In the genomic region with DNA sequence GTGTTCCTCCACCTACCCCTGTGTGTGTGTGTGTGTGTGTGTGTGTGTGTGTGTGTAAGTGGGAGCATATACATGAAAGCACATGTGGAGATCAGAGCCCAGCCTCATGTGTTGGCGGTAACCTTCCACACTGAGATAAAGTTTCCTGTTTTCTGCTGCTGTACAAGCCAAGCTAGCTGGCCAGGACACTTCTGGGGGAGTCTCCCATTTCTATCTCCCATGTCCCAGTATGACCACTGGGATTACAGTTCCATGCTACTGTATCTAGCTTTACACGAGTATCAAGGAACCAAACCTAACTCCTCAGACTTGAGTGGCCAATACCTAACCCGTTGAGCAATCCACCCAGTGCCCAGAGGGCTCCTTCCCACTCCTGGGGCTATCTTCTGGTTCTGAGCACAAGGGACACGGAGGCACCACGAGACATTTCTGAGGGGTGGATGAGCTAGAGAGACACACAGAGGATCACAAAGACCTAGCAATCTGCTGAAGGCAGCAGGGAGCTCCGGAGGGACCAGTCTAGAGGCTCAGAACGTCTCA, we compare ENCODE assay signal across 16 mouse cellular contexts. TPM values are rescaled to one million over a fixed set of nuclear protein-coding genes. Genes with fewer than 3 reads are reported as not detected.
A peak's percentile ranks its signal among the peaks of the same experiment; 100 is the strongest.
DNase-seq lines count a peak whose midpoint lies in the region; ATAC-seq and TF ChIP-seq lines count a peak whose summit lies in the region.
"Had no signal": no experiment of that assay in that cellular context is flagged by ENCODE, and none has a peak within 500 bp of the region (broad histone marks: within the 10 kb centered on the region; RNA-seq: fewer than 3 reads in every experiment).

No protein-coding gene starts in this region.

- peak; percentile 33 for DNase-seq in adrenal gland, adult 2 months
- DNase-seq in adrenal gland, adult 18-20 months (ENCODE audit: low spot score in 2 of 2), result no peak
- DNase-seq in liver, adult 2 months (ENCODE audit: extremely low read depth, low read depth, low spot score), result no peak
- DNase-seq in liver (no peak), 3T3-L1 (ENCODE audit: low read depth, low spot score) (peak; percentile 34)
- DNase-seq in left cerebral cortex, postnatal 10 days (ENCODE audit: extremely low spot score in 1 of 2, low spot score in 2 of 2), result no peak
- DNase-seq: midbrain, embryonic 14.5 days; right cerebral cortex, adult 18-20 months had no signal

- TF ChIP-seq POLR2A in liver, adult 2 months (IDR thresholded peaks at IDR 0.05; ENCODE audit: extremely low read depth, insufficient read depth, low read length), result no peak

- H3K36me3 ChIP-seq in heart, embryonic 13.5 days, result no peaks in the 10 kb centered on the region
- no peaks in the 10 kb centered on the region for H3K36me3 ChIP-seq in heart, embryonic 11.5 days (ENCODE audit: control insufficient read depth, insufficient read depth, low read length)
- no peaks in the 10 kb centered on the region for H3K36me3 ChIP-seq in liver, adult 2 months (ENCODE audit: control insufficient read depth, insufficient read depth, low read length)
- H3K36me3 ChIP-seq: forebrain, embryonic 12.5 days had no signal

- H3K9me3 ChIP-seq in heart, embryonic 13.5 days, result 0 out of 2 replicates have a peak, but pooled peaks cover 6% of the 10 kb centered on the region
- peaks cover 2% of the 10 kb centered on the region; the same call in 1 of the 2 replicates for H3K9me3 ChIP-seq in heart, embryonic 11.5 days (replicated peaks; ENCODE audit: control insufficient read depth, low read length)
- H3K9me3 ChIP-seq: forebrain, embryonic 12.5 days had no signal

- intact Hi-C loops in left cerebral cortex, postnatal 10 days (cut with DNase I), result no loop called here

- H3K4me1 ChIP-seq in heart, embryonic 13.5 days, result peaks cover 30% of the 10 kb centered on the region
- 0 out of 2 replicates have a peak, but pooled peaks cover 5% of the 10 kb centered on the region for H3K4me1 ChIP-seq in heart, embryonic 11.5 days (ENCODE audit: control insufficient read depth, insufficient read depth, low read length)
- peaks cover 21% of the 10 kb centered on the region for H3K4me1 ChIP-seq in liver, adult 2 months (ENCODE audit: control insufficient read depth, insufficient read depth, low read length)

- H3K79me2 ChIP-seq in liver, adult 2 months (ENCODE audit: control insufficient read depth, insufficient read depth, low read length), result no peaks in the 10 kb centered on the region

- no peak for ATAC-seq in heart, embryonic 13.5 days (ENCODE audit: extremely low read depth, insufficient number of reproducible peaks, low FRiP score, low TSS enrichment)
- ATAC-seq in heart, embryonic 11.5 days (replicated peaks; ENCODE audit: insufficient number of reproducible peaks, low FRiP score, low TSS enrichment), result no peak
- ATAC-seq: intestine, embryonic 16.5 days had no signal

- 64% methylated on average over 7 of the region's 7 CpGs for WGBS in heart, embryonic 13.5 days
- 62% methylated on average over 7 of the region's 7 CpGs for WGBS in heart, embryonic 11.5 days (ENCODE audit: insufficient replicate concordance)
- 69% methylated on average over 7 of the region's 7 CpGs for WGBS in liver, adult 2 months

- peaks cover 9% of the 10 kb centered on the region; the same call in 1 of the 2 replicates for H3K27me3 ChIP-seq in heart, embryonic 13.5 days (replicated peaks)
- H3K27me3 ChIP-seq in heart, embryonic 11.5 days (ENCODE audit: control insufficient read depth, insufficient read depth, low read length), result peaks cover 5% of the 10 kb centered on the region; the same call in 1 of the 2 replicates
- no peaks in the 10 kb centered on the region for H3K27me3 ChIP-seq in liver, adult 2 months (ENCODE audit: control insufficient read depth, insufficient read depth, low read length)
- H3K27me3 ChIP-seq: CH12.LX; forebrain, embryonic 12.5 days had no signal

- peak overlapping the region; percentile 39; the same call in 1 of the 2 replicates for H3K27ac ChIP-seq in heart, embryonic 13.5 days (replicated peaks)
- no peak overlapping the region for H3K27ac ChIP-seq in heart, embryonic 11.5 days (ENCODE audit: low read depth, low read length)
- peak overlapping the region; percentile 89 for H3K27ac ChIP-seq in liver, adult 2 months (replicated peaks; ENCODE audit: insufficient read depth, low read depth, low read length)
- H3K27ac ChIP-seq: forebrain, embryonic 12.5 days; hindbrain, embryonic 14.5 days; macrophage had no signal

- no peak overlapping the region for H3K9ac ChIP-seq in heart, embryonic 13.5 days
- no peak overlapping the region for H3K9ac ChIP-seq in heart, embryonic 11.5 days (ENCODE audit: low read depth, low read length)
- peak overlapping the region; percentile 22; the same call in 1 of the 2 replicates for H3K9ac ChIP-seq in liver, adult 2 months (ENCODE audit: low read depth, low read length)
- H3K9ac ChIP-seq: forebrain, embryonic 12.5 days; hindbrain, embryonic 14.5 days had no signal

- no peak overlapping the region for H3K4me2 ChIP-seq in heart, embryonic 13.5 days
- no peak overlapping the region for H3K4me2 ChIP-seq in heart, embryonic 11.5 days
- H3K4me2 ChIP-seq: forebrain, embryonic 12.5 days; hindbrain, embryonic 14.5 days had no signal

- H3K4me3 ChIP-seq in heart, embryonic 13.5 days, result no peak overlapping the region
- no peak overlapping the region for H3K4me3 ChIP-seq in heart, embryonic 11.5 days (ENCODE audit: low read depth, low read length)
- no peak overlapping the region for H3K4me3 ChIP-seq in liver, adult 2 months (ENCODE audit: insufficient read depth, low read depth, low read length)
- H3K4me3 ChIP-seq: forebrain, embryonic 12.5 days had no signal

- no peak for TF ChIP-seq CTCF in liver, adult 2 months (IDR thresholded peaks at IDR 0.05; ENCODE audit: low read depth, low read length)

RNA-seq across cellular contexts. Expression of a gene that starts 6.4 kb away (rescaled TPM):
- 10 to 100 TPM; 10.9 to 23.8 TPM for total RNA-seq in adrenal gland, adult 2 months (2021)
- 75.4 and 78.2 TPM in 2 replicates for polyA plus RNA-seq in adrenal gland, adult 2 months (2012; rRNA removed)
- total RNA-seq in adrenal gland, adult 18-20 months (2021), result 10 to 100 TPM in 1 of 2 experiments, 1 to 10 TPM in 1; 9.6 to 18.3 TPM
- 3.7 and 3.8 TPM in 2 replicates for polyA plus RNA-seq in heart, embryonic 13.5 days (2015; fragmentation: Nextera tagmentation; extraction: Ambion mirVana)
- polyA plus RNA-seq in heart, embryonic 11.5 days (2014; fragmentation: Nextera tagmentation; extraction: Ambion mirVana), result 2.9 and 3.3 TPM in 2 replicates
- total RNA-seq in liver, adult 2 months (2014; rRNA removed), result 23.6 and 40.2 TPM in 2 replicates
- 24.0 and 34.6 TPM in 2 replicates for polyA plus RNA-seq in liver, adult 2 months (2012; rRNA removed)
- 1 to 10 TPM; 2.0 to 3.4 TPM for total RNA-seq in left cerebral cortex, postnatal 10 days (2021)

RNA-seq across cellular contexts. Expression of a gene that starts 13.3 kb away (rescaled TPM):
- 10 to 100 TPM; 35.5 to 43.4 TPM for total RNA-seq in adrenal gland, adult 2 months (2021)
- 43.5 and 45.6 TPM in 2 replicates for polyA plus RNA-seq in adrenal gland, adult 2 months (2012; rRNA removed)
- 10 to 100 TPM; 32.7 to 38.0 TPM for total RNA-seq in adrenal gland, adult 18-20 months (2021)
- polyA plus RNA-seq in heart, embryonic 13.5 days (2015; fragmentation: Nextera tagmentation; extraction: Ambion mirVana), result 1.4 TPM in 2 replicates
- polyA plus RNA-seq in heart, embryonic 11.5 days (2014; fragmentation: Nextera tagmentation; extraction: Ambion mirVana), result 0.59 and 1.1 TPM in 2 replicates
- 54.3 and 63.5 TPM in 2 replicates for total RNA-seq in liver, adult 2 months (2014; rRNA removed)
- polyA plus RNA-seq in liver, adult 2 months (2012; rRNA removed), result 103 and 110 TPM in 2 replicates
- 1 to 10 TPM; 6.4 to 6.8 TPM for total RNA-seq in left cerebral cortex, postnatal 10 days (2021)

RNA-seq across cellular contexts. Expression of a gene that starts 19.1 kb away (rescaled TPM):
- 1 to 10 TPM; 1.9 TPM for total RNA-seq in adrenal gland, adult 2 months (2021)
- polyA plus RNA-seq in adrenal gland, adult 2 months (2012; rRNA removed), result 2.9 and 4.0 TPM in 2 replicates
- 1 to 10 TPM; 2.1 to 2.4 TPM for total RNA-seq in adrenal gland, adult 18-20 months (2021)
- polyA plus RNA-seq in heart, embryonic 13.5 days (2015; fragmentation: Nextera tagmentation; extraction: Ambion mirVana), result 0.04 TPM in 2 replicates
- 0.09 TPM in 1 of 2 replicates, not detected in the other for polyA plus RNA-seq in heart, embryonic 11.5 days (2014; fragmentation: Nextera tagmentation; extraction: Ambion mirVana)
- total RNA-seq in liver, adult 2 months (2014; rRNA removed), result under 0.01 TPM in 1 of 2 replicates, not detected in the other
- polyA plus RNA-seq in liver, adult 2 months (2012; rRNA removed), result 0.02 and 0.12 TPM in 2 replicates
- 100 to 1,000 TPM; 104 to 111 TPM for total RNA-seq in left cerebral cortex, postnatal 10 days (2021)
- total RNA-seq: CH12.LX had no signal
- polyA plus RNA-seq: macrophage had no signal

RNA-seq across cellular contexts. Expression of a gene that starts 42.7 kb away (rescaled TPM):
- under 1 TPM; 0.23 to 0.45 TPM for total RNA-seq in adrenal gland, adult 2 months (2021)
- polyA plus RNA-seq in adrenal gland, adult 2 months (2012; rRNA removed), result 0.27 TPM in 1 of 2 replicates, not detected in the other
- not detected for total RNA-seq in adrenal gland, adult 18-20 months (2021)
- polyA plus RNA-seq in heart, embryonic 13.5 days (2015; fragmentation: Nextera tagmentation; extraction: Ambion mirVana), result 0.27 TPM in 1 of 2 replicates, not detected in the other
- 0.17 and 0.20 TPM in 2 replicates for polyA plus RNA-seq in heart, embryonic 11.5 days (2014; fragmentation: Nextera tagmentation; extraction: Ambion mirVana)
- not detected in 2 replicates for total RNA-seq in liver, adult 2 months (2014; rRNA removed)
- polyA plus RNA-seq in liver, adult 2 months (2012; rRNA removed), result 0.13 TPM in 1 of 2 replicates, not detected in the other
- total RNA-seq in left cerebral cortex, postnatal 10 days (2021), result under 1 TPM; 0.26 to 0.36 TPM
- total RNA-seq: CH12.LX had no signal
- polyA plus RNA-seq: gonadal fat pad, adult 2 months; intestine, embryonic 16.5 days; macrophage had no signal

RNA-seq across cellular contexts. Expression of a gene that starts 51.2 kb away (rescaled TPM):
- 100 to 1,000 TPM in 1 of 2 experiments, 10 to 100 TPM in 1; 98.1 to 140 TPM for total RNA-seq in adrenal gland, adult 2 months (2021)
- 148 and 156 TPM in 2 replicates for polyA plus RNA-seq in adrenal gland, adult 2 months (2012; rRNA removed)
- total RNA-seq in adrenal gland, adult 18-20 months (2021), result 100 to 1,000 TPM; 119 to 128 TPM
- polyA plus RNA-seq in heart, embryonic 13.5 days (2015; fragmentation: Nextera tagmentation; extraction: Ambion mirVana), result 327 and 359 TPM in 2 replicates
- polyA plus RNA-seq in heart, embryonic 11.5 days (2014; fragmentation: Nextera tagmentation; extraction: Ambion mirVana), result 317 and 378 TPM in 2 replicates
- total RNA-seq in liver, adult 2 months (2014; rRNA removed), result 22.4 and 24.2 TPM in 2 replicates
- polyA plus RNA-seq in liver, adult 2 months (2012; rRNA removed), result 45.9 and 74.3 TPM in 2 replicates
- 100 to 1,000 TPM; 145 to 159 TPM for total RNA-seq in left cerebral cortex, postnatal 10 days (2021)

Comparison
In these comparisons a context has a peak if more than half of its experiments do, and no peak if none do; other contexts are left out.
1. DNase-seq: peak in adrenal gland, adult 2 months (single experiment) and 3T3-L1 (single experiment); none in adrenal gland, adult 18-20 months (0 of 2), liver, adult 2 months (single experiment), liver (single experiment) and left cerebral cortex, postnatal 10 days (0 of 2).
2. RNA of a gene that starts 19.1 kb away (total RNA-seq): 104 to 111 TPM in left cerebral cortex, postnatal 10 days; 2.1 to 2.4 TPM in adrenal gland, adult 18-20 months, 1.9 TPM in adrenal gland, adult 2 months and under 0.01 TPM in liver, adult 2 months; every median in the first group is over 10 times any median in the second.